Mouse (Mus musculus) midbrain, embryonic 14.5 days (tissue): ENCODE results near the gene Ndufa3. TPM values are rescaled to one million over a fixed set of nuclear protein-coding genes. Genes with fewer than 3 reads are reported as not detected.
"Not testable (repeated sequence)": the region's sequence is repeated elsewhere in the genome, so short reads cannot be mapped to it uniquely, and the experiment has no call there.

Experiments
- ATAC-seq: fragments of 200-750 bp; cut with Nextera tagmentation; 2 replicates; pipeline ENCODE4 v1.8.0; 2017; ENCODE audit warnings: moderate number of reproducible peaks, moderate library complexity; ENCODE audit not compliant: low FRiP score, low TSS enrichment
- DNase-seq: peaks from one replicate; pipeline ENCODE4 v3.0.0-alpha.2; 2015
- H3K27ac ChIP-seq: fragments of 300-500 bp; sonication (generic); replicated peaks from 2 replicates; pipeline ENCODE4 v1.5.1; 2014; ENCODE audit warnings: mild to moderate bottlenecking, low read depth, low read length, moderate library complexity
- H3K27me3 ChIP-seq: fragments of 300-500 bp; sonication (generic); 2 replicates; pipeline ENCODE4 v1.6.1; 2014; ENCODE audit warnings: low read length, control low read depth, mixed read lengths; ENCODE audit not compliant: control insufficient read depth, insufficient read depth
- H3K36me3 ChIP-seq: fragments of 300-500 bp; sonication (generic); 2 replicates; pipeline ENCODE4 v1.6.1; 2014; ENCODE audit warnings: low read length, control low read depth; ENCODE audit not compliant: control insufficient read depth, insufficient read depth
- H3K4me1 ChIP-seq: fragments of 300-500 bp; sonication (generic); 2 replicates; pipeline ENCODE4 v1.6.1; 2014; ENCODE audit warnings: mild to moderate bottlenecking, antibody characterized with exemption, low read length, control low read depth; ENCODE audit not compliant: control insufficient read depth, insufficient read depth
- H3K4me2 ChIP-seq: fragments of 300-500 bp; sonication (generic); 2 replicates; pipeline ENCODE4 v1.6.1; 2014; ENCODE audit warnings: mild to moderate bottlenecking, low read length, moderate library complexity
- H3K4me3 ChIP-seq: fragments of 300-500 bp; sonication (generic); replicated peaks from 2 replicates; pipeline ENCODE4 v1.5.1; 2014; ENCODE audit warnings: low read depth, low read length
- H3K9ac ChIP-seq: fragments of 300-500 bp; sonication (generic); replicated peaks from 2 replicates; pipeline ENCODE4 v1.6.1; 2014; ENCODE audit warnings: mild to moderate bottlenecking, low read length, moderate library complexity
- H3K9me3 ChIP-seq: fragments of 300-500 bp; sonication (generic); 2 replicates; pipeline ENCODE4 v1.6.1; 2016; ENCODE audit warnings: low read length, control low read depth, mixed read lengths; ENCODE audit not compliant: control insufficient read depth
- WGBS: fragments of 180-500 bp; shearing (Covaris S2); extraction: QIAGEN DNeasy Blood & Tissue Kit; methylation state at CpG from one replicate; pipeline ENCODE4 v1.1.7; 2014; 5-methylcytosine and 5-hydroxymethylcytosine counted together
- polyA plus RNA-seq: library from polyadenylated mRNA; unstranded; fragments of >200 nt; fragmentation: Nextera tagmentation; extraction: Ambion mirVana; gene quantifications from 2 replicates; pipeline ENCODE4 v1.2.1, GENCODE M21; 2014

The Ndufa3 gene
- polyA plus RNA-seq, 1 experiment from 2014 or later = 432 TPM

- not testable (repeated sequence) for H3K9me3 ChIP-seq, ATAC-seq, H3K4me2 ChIP-seq, H3K4me1 ChIP-seq, H3K4me3 ChIP-seq, DNase-seq, H3K27me3 ChIP-seq, H3K36me3 ChIP-seq, H3K27ac ChIP-seq, H3K9ac ChIP-seq
- WGBS = 63% methylated on average over 1 of the region's 1 CpGs
These were observed 19.4 kb upstream of the Ndufa3 start for GRCm38 (mm10) chr7:3597755-3598154.

- H3K27me3 ChIP-seq = no peaks in the 10 kb centered on the region
- H3K4me3 ChIP-seq = no peak overlapping the region
- H3K9ac ChIP-seq = no peak overlapping the region
- no peaks in the 10 kb centered on the region for H3K4me1 ChIP-seq
- H3K4me2 ChIP-seq = no peak overlapping the region
- H3K27ac ChIP-seq = no peak overlapping the region
- H3K36me3 ChIP-seq = no peaks in the 10 kb centered on the region
- ATAC-seq (peak; percentile 48; the same call in 1 of the 2 replicates), DNase-seq (peak; percentile 91)
- WGBS = 10% methylated on average over 4 of the region's 4 CpGs
- no peaks in the 10 kb centered on the region for H3K9me3 ChIP-seq
These were observed 16.1 kb upstream of the Ndufa3 start for GRCm38 (mm10) chr7:3601119-3601518.

GRCm38 (mm10) chr7:3606798-3607197 lies 10.4 kb upstream of the Ndufa3 start:
- H3K9ac ChIP-seq = no peak overlapping the region
- no peak overlapping the region for H3K27ac ChIP-seq
- ATAC-seq (no peak), DNase-seq (peak; percentile 30)
- no peaks in the 10 kb centered on the region for H3K9me3 ChIP-seq
- no peaks in the 10 kb centered on the region for H3K4me1 ChIP-seq
- no peaks in the 10 kb centered on the region for H3K27me3 ChIP-seq
- H3K4me2 ChIP-seq = no peak overlapping the region
- H3K4me3 ChIP-seq = no peak overlapping the region
- 29% methylated on average over 2 of the region's 2 CpGs for WGBS
- no peaks in the 10 kb centered on the region for H3K36me3 ChIP-seq

- no peak overlapping the region for H3K4me2 ChIP-seq
- no peaks in the 10 kb centered on the region for H3K4me1 ChIP-seq
- ATAC-seq (no peak), DNase-seq (no peak)
- H3K27me3 ChIP-seq = no peaks in the 10 kb centered on the region
- no peaks in the 10 kb centered on the region for H3K36me3 ChIP-seq
- H3K27ac ChIP-seq = no peak overlapping the region
- no peak overlapping the region for H3K9ac ChIP-seq
- 90% methylated on average over 6 of the region's 6 CpGs for WGBS
- H3K9me3 ChIP-seq = no peaks in the 10 kb centered on the region
- no peak overlapping the region for H3K4me3 ChIP-seq
These were observed 9.8 kb upstream of the Ndufa3 start for GRCm38 (mm10) chr7:3607391-3607790.

GRCm38 (mm10) chr7:3608668-3609067 lies 8.5 kb upstream of the Ndufa3 start:
- Histone ChIP-seq H3K4me3 (no peak overlapping the region), H3K4me1 (no peaks in the 10 kb centered on the region), H3K27ac (no peak overlapping the region), H3K9me3 (no peaks in the 10 kb centered on the region), H3K27me3 (no peaks in the 10 kb centered on the region), H3K36me3 (no peaks in the 10 kb centered on the region), H3K9ac (no peak overlapping the region), H3K4me2 (no peak overlapping the region)
- DNase-seq = no peak
- WGBS = 92% methylated on average over 3 of the region's 3 CpGs
- no peak for ATAC-seq

- Histone ChIP-seq H3K36me3 (no peaks in the 10 kb centered on the region), H3K27me3 (no peaks in the 10 kb centered on the region), H3K9ac (no peak overlapping the region), H3K4me1 (no peaks in the 10 kb centered on the region), H3K27ac (no peak overlapping the region), H3K4me3 (no peak overlapping the region), H3K4me2 (no peak overlapping the region), H3K9me3 (no peaks in the 10 kb centered on the region)
- 80% methylated on average over 3 of the region's 3 CpGs for WGBS
- DNase-seq = no peak
- no peak for ATAC-seq
These were observed 8.1 kb upstream of the Ndufa3 start for GRCm38 (mm10) chr7:3609082-3609481.

- H3K9me3 ChIP-seq = no peaks in the 10 kb centered on the region
- ATAC-seq (no peak), DNase-seq (no peak)
- H3K9ac ChIP-seq = no peak overlapping the region
- no peaks in the 10 kb centered on the region for H3K27me3 ChIP-seq
- no peak overlapping the region for H3K4me2 ChIP-seq
- H3K4me1 ChIP-seq = no peaks in the 10 kb centered on the region
- H3K36me3 ChIP-seq = no peaks in the 10 kb centered on the region
- no peak overlapping the region for H3K4me3 ChIP-seq
- WGBS = 95% methylated on average over 3 of the region's 3 CpGs
- H3K27ac ChIP-seq = no peak overlapping the region
These were observed 6.7 kb upstream of the Ndufa3 start for GRCm38 (mm10) chr7:3610437-3610836.

GRCm38 (mm10) chr7:3611006-3611405 lies 6.2 kb upstream of the Ndufa3 start:
- Histone ChIP-seq H3K4me2 (no peak overlapping the region), H3K4me3 (no peak overlapping the region), H3K27ac (no peak overlapping the region), H3K9me3 (no peaks in the 10 kb centered on the region), H3K9ac (no peak overlapping the region), H3K4me1 (no peaks in the 10 kb centered on the region), H3K27me3 (no peaks in the 10 kb centered on the region), H3K36me3 (no peaks in the 10 kb centered on the region)
- no peak for ATAC-seq
- no peak for DNase-seq
- 91% methylated on average over 13 of the region's 13 CpGs for WGBS

GRCm38 (mm10) chr7:3614021-3614420 lies 3.2 kb upstream of the Ndufa3 start:
- Histone ChIP-seq H3K9me3 (no peaks in the 10 kb centered on the region), H3K4me1 (peaks cover 5% of the 10 kb centered on the region), H3K27ac (no peak overlapping the region), H3K36me3 (0 out of 2 replicates have a peak, but pooled peaks cover under 1% of the 10 kb centered on the region), H3K27me3 (no peaks in the 10 kb centered on the region), H3K9ac (no peak overlapping the region), H3K4me3 (no peak overlapping the region), H3K4me2 (no peak overlapping the region)
- WGBS = 86% methylated on average over 3 of the region's 3 CpGs
- DNase-seq (no peak), ATAC-seq (no peak)
